Mouse (Mus musculus) lung, embryonic 15.5 days (tissue): ENCODE results near the gene Sh2d7. TPM values are rescaled to one million over a fixed set of nuclear protein-coding genes. Genes with fewer than 3 reads are reported as not detected.
"Not testable (repeated sequence)": the region's sequence is repeated elsewhere in the genome, so short reads cannot be mapped to it uniquely, and the experiment has no call there.

Source experiments
- ATAC-seq: fragments of 200-750 bp; cut with Nextera tagmentation; 2 replicates; pipeline ENCODE4 v1.8.0; 2017; ENCODE audit warnings: moderate number of reproducible peaks, borderline replicate concordance; ENCODE audit not compliant: low FRiP score, low TSS enrichment; ENCODE audit errors: extremely low read depth
- H3K27ac ChIP-seq: fragments of 300-500 bp; sonication (generic); 2 replicates; pipeline ENCODE4 v1.5.1; 2015; ENCODE audit warnings: moderate library complexity, mild to moderate bottlenecking, inconsistent platforms
- H3K27me3 ChIP-seq: fragments of 300-500 bp; sonication (generic); 2 replicates; pipeline ENCODE4 v1.6.1; 2015; ENCODE audit warnings: inconsistent platforms
- H3K36me3 ChIP-seq: fragments of 300-500 bp; sonication (generic); 2 replicates; pipeline ENCODE4 v1.6.1; 2015; ENCODE audit warnings: inconsistent platforms
- H3K4me1 ChIP-seq: fragments of 300-500 bp; sonication (generic); 2 replicates; pipeline ENCODE4 v1.6.1; 2015; ENCODE audit warnings: inconsistent platforms
- H3K4me2 ChIP-seq: fragments of 300-500 bp; sonication (generic); 2 replicates; pipeline ENCODE4 v1.6.1; 2015; ENCODE audit warnings: inconsistent platforms, mild to moderate bottlenecking, moderate library complexity
- H3K4me3 ChIP-seq: fragments of 300-500 bp; sonication (generic); 2 replicates; pipeline ENCODE4 v1.5.1; 2015; ENCODE audit warnings: mild to moderate bottlenecking, inconsistent platforms
- H3K9ac ChIP-seq: fragments of 300-500 bp; sonication (generic); 2 replicates; pipeline ENCODE4 v1.6.1; 2015; ENCODE audit warnings: inconsistent platforms
- H3K9me3 ChIP-seq: fragments of 300-500 bp; sonication (generic); 2 replicates; pipeline ENCODE4 v1.6.1; 2016; ENCODE audit warnings: inconsistent platforms
- WGBS: fragments of 180-500 bp; shearing (Covaris S2); methylation state at CpG from one replicate; pipeline ENCODE4 v1.1.7; 2015; 5-methylcytosine and 5-hydroxymethylcytosine counted together
- polyA plus RNA-seq: library from polyadenylated mRNA; unstranded; fragments of >200 nt; fragmentation: Nextera tagmentation; extraction: Ambion mirVana; gene quantifications from 2 replicates; pipeline ENCODE4 v1.2.1, GENCODE M21; 2015

Gene Sh2d7
- polyA plus RNA-seq, 1 experiment from 2014 or later = not detected

- not testable (repeated sequence) for H3K36me3 ChIP-seq, ATAC-seq, H3K4me2 ChIP-seq, H3K4me3 ChIP-seq, H3K9ac ChIP-seq, H3K27ac ChIP-seq, H3K4me1 ChIP-seq, H3K27me3 ChIP-seq, H3K9me3 ChIP-seq
- 60% methylated on average over 2 of the region's 2 CpGs for WGBS
These were observed 45.3 kb downstream of the Sh2d7 start for GRCm38 (mm10) chr9:54584127-54584526.

GRCm38 (mm10) chr9:54585839-54586198 is 47.0 kb downstream of the Sh2d7 start:
- H3K9ac ChIP-seq = peak overlapping the region; percentile 31; the same call in 1 of the 2 replicates
- peaks cover 10% of the 10 kb centered on the region for H3K4me1 ChIP-seq
- H3K36me3 ChIP-seq = peaks cover 4% of the 10 kb centered on the region; the same call in 1 of the 2 replicates
- H3K27ac ChIP-seq = no peak overlapping the region
- 30% methylated on average over 5 of the region's 5 CpGs for WGBS
- ATAC-seq = no peak
- H3K27me3 ChIP-seq = no peaks in the 10 kb centered on the region
- H3K4me3 ChIP-seq = peak overlapping the region; percentile 69
- peak overlapping the region; percentile 91 for H3K4me2 ChIP-seq
- no peaks in the 10 kb centered on the region for H3K9me3 ChIP-seq

DNA sequence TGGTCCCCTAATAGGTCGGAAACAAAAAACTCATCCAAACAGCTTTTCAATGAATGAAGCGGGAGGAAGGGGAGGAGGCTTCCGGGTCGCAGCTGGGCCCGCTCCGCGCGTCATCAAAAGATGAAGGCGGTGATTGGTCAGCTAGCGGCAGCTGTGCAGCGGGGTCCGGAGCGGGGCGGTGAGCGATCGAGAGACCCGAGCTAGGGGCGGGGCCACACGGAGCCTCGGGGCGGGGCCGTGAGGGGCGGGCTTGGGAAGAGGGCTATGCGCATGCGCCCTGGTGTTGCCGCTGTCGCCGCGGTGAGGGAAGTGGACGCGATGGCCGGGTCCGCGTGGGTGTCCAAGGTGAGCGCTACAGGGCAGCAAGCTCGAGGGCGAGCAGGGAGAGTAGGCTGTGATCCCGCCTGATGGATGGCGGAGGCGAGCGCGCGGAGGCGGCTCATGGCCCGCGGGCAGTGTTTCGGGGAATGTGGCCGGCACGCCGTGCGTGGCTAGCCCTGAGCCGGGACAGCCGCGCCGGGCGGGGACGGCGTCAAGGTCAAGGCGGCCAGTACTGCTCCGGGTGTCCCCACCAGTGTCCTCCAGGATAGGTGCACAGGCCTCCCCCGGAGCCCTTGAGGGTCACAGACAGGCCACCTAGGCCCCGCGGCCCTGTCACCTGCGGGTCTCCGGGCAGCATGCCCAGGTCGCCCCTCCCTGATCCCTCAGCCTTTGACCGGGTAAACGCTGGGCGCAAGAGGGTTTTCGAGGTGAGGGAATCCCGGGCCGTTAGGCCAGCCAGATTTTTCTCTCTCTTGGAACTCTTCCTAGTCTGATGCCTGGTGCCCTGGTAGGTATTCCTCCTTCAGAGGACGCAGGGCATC is 47.6 kb downstream of the Sh2d7 start, which contains the start of gene Idh3a:
TSS of gene Idh3a (plus strand) at position 136 of the 863 bp plus-strand sequence.
- Histone ChIP-seq H3K4me2 (peak within 1 kb of the TSS; percentile 91), H3K36me3 (peaks cover 5% of the 10 kb centered on the region), H3K9me3 (no peaks in the 10 kb centered on the region), H3K4me1 (peaks cover 10% of the 10 kb centered on the region), H3K9ac (peak within 1 kb of the TSS; percentile 72), H3K4me3 (peak within 1 kb of the TSS; percentile 69), H3K27ac (no peak within 1 kb of the TSS), H3K27me3 (no peaks in the 10 kb centered on the region)
- 0% methylated on average over 63 of the region's 73 CpGs for WGBS
- ATAC-seq = peak; percentile 100

GRCm38 (mm10) chr9:54587863-54588262 is 49.1 kb downstream of the Sh2d7 start:
- WGBS = 74% methylated on average over 4 of the region's 4 CpGs
- H3K9me3 ChIP-seq = no peaks in the 10 kb centered on the region
- H3K27ac ChIP-seq = no peak overlapping the region
- H3K36me3 ChIP-seq = peaks cover 11% of the 10 kb centered on the region
- no peak for ATAC-seq
- no peak overlapping the region for H3K4me3 ChIP-seq
- H3K4me1 ChIP-seq = peaks cover 10% of the 10 kb centered on the region
- H3K4me2 ChIP-seq = no peak overlapping the region
- no peaks in the 10 kb centered on the region for H3K27me3 ChIP-seq
- H3K9ac ChIP-seq = no peak overlapping the region

GRCm38 (mm10) chr9:54593652-54594051 is 54.9 kb downstream of the Sh2d7 start:
- not testable (repeated sequence) for H3K4me1 ChIP-seq, H3K27me3 ChIP-seq, ATAC-seq, H3K4me2 ChIP-seq, H3K9me3 ChIP-seq, H3K4me3 ChIP-seq, H3K27ac ChIP-seq, H3K9ac ChIP-seq
- H3K36me3 ChIP-seq = peaks cover 60% of the 10 kb centered on the region
- 78% methylated on average over 4 of the region's 4 CpGs for WGBS

Other genes starting within 250 kb of the Sh2d7 start
- 3.4 and 4.5 TPM in 2 replicates for gene Dmxl2, start 37.4 kb upstream of the Sh2d7 start, polyA plus RNA-seq
- 11.6 and 13.3 TPM in 2 replicates for gene Cib2, start 21.2 kb downstream of the Sh2d7 start, polyA plus RNA-seq
- gene Idh3a, start 47.4 kb downstream of the Sh2d7 start, polyA plus RNA-seq = 105 and 109 TPM in 2 replicates
- gene Acsbg1, start 122.9 kb downstream of the Sh2d7 start, polyA plus RNA-seq = 0.21 and 0.39 TPM in 2 replicates
- gene Dnaja4, start 159.9 kb downstream of the Sh2d7 start, polyA plus RNA-seq = 6.6 and 7.5 TPM in 2 replicates
- 148 and 149 TPM in 2 replicates for gene Wdr61, start 195.5 kb downstream of the Sh2d7 start, polyA plus RNA-seq
- gene Crabp1, start 225.8 kb downstream of the Sh2d7 start, polyA plus RNA-seq = 18.6 and 19.1 TPM in 2 replicates